Mouse (Mus musculus) cerebellum, adult 18-20 months (tissue): Measurements from ENCODE around the gene Ebf3.

Experiments used
- DNase-seq, 2 experiments: peaks; one replicate each; pipeline ENCODE4 v3.0.0; 2021

Gene Ebf3

GRCm38 (mm10) chr7:137272252-137272651 is 42.0 kb downstream of the Ebf3 start:
- no peak for DNase-seq

- no peak for DNase-seq
Measured at GRCm38 (mm10) chr7:137268452-137269155, 45.6 kb downstream of the Ebf3 start.

GRCm38 (mm10) chr7:137267441-137267840 is 46.8 kb downstream of the Ebf3 start:
- no peak for DNase-seq

DNA sequence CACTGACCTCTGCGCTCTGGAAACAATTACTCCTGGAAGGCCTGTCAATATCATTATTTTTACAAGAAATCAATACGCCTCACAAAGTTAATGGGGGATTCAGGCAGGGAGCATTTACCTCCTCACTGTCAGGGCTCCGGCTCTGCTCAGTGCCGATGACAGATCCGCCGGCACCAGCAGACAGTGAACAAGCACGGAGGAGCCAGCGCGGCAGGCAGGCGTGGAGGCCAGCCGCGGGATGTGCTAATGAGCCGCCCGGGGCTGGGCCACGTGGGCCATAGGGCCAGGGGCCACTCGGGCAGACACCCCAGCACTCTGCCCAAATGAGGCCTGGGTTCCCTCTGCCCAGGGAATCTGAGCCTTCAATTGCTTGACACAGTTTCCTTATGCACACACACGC is 47.7 kb downstream of the Ebf3 start:
- DNase-seq: no peak

- DNase-seq: no peak
Measured at GRCm38 (mm10) chr7:137262330-137262729, 51.9 kb downstream of the Ebf3 start.

DNA sequence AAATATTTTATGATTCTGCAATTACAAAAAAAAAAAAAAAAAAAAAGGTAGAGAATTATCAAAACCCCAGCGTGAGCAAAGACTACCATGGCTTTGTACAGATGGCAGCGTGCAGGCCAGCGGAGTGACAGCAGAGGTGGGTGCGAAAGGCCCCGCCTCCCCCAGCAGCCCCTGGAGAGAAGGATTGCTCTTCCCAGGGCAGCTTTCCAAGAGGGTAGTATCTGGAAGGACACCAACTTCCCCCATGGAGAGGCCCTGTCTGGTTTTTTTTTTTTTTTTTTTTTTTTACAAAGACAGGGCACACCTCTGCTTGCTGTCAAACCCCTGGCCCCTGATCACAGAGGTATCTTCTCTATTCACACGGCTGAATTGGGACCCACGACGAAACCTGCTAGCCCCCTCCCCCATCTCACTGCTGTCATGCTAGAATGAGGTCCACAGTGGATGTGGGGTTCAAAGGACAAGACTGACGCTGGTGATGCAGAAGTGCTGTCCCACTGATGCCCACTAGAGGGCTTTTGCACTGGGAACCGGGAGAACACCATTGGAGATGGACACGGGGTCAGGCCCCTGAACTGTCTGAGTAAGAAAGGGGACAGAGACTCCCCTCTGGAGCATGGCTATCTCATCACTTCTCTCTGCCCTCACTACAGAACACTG is 67.9 kb downstream of the Ebf3 start:
- peak; percentile 51 to 57 for DNase-seq

DNA sequence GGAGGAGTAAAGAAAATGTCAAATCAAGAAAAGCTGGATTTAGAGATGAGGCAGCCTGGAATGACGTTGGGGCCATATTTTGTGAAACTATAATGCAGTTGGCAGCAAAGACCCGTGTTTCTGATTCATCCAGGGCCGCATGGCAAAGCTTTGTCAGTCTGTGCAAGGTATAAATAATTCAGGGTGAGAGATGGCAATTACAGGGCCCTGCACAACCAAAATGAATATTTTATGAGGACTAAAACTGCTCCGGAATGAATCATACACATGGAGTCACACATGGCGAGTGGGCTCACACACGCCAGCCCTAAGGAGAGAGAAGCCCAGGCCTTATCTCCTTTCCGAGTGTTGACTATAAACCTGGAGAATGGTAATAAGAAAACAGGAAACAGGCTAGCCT is 69.4 kb downstream of the Ebf3 start:
- no peak for DNase-seq

GRCm38 (mm10) chr7:137240481-137240880 is 73.8 kb downstream of the Ebf3 start:
- no peak for DNase-seq

- no peak for DNase-seq
Measured at GRCm38 (mm10) chr7:137239542-137240133, 74.6 kb downstream of the Ebf3 start.

GRCm38 (mm10) chr7:137237419-137237818 is 76.8 kb downstream of the Ebf3 start:
- DNase-seq: no peak

DNA sequence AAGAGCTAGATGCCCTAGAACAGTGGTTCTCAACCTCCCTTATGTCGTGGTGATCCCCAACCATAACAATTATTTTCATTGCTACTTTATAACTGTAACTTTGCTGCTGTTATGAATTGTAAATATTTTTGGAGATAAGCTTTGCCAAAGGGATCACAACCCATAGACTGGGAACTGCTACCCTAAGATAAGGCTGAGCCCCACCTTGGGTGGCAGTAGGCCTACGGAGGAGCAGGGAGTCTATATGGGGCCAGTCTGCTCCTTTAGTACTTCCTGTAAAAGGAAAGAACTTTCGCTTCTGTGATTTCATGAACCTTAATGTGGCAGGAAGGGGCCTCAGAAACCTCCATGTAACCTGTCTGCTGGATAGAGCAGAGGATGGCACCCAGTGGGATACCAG is 90.4 kb downstream of the Ebf3 start:
- DNase-seq: no peak

- DNase-seq: no peak
Measured at GRCm38 (mm10) chr7:137222831-137223505, 91.3 kb downstream of the Ebf3 start.

GRCm38 (mm10) chr7:137221599-137221998 is 92.6 kb downstream of the Ebf3 start:
- no peak for DNase-seq

GRCm38 (mm10) chr7:137220436-137220835 is 93.8 kb downstream of the Ebf3 start:
- DNase-seq: no peak

GRCm38 (mm10) chr7:137218706-137219105 is 95.5 kb downstream of the Ebf3 start:
- DNase-seq: no peak

GRCm38 (mm10) chr7:137213444-137213843 is 100.8 kb downstream of the Ebf3 start:
- DNase-seq: no peak

DNA sequence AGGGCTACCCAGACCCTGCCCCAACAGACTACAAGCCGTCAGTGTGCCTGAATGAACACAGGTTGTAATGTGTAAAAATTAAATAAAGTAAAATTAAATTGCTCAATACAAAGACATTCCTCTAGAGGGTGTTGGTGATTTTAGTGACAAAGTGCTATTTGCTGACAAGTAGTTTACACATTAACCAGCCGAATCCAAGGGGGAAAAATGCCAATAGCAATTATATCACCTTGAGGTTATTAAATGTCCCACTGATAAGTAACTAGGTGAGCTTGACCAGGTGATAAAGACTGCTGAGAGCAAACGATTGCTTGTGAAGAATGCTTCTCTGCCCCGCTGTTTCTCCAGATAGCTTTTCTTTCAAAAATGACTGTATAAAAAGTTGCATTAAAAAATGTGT is 102.9 kb downstream of the Ebf3 start:
- no peak for DNase-seq

GRCm38 (mm10) chr7:137209688-137210345 is 104.4 kb downstream of the Ebf3 start:
- no peak for DNase-seq

- DNase-seq: no peak
Measured at GRCm38 (mm10) chr7:137208556-137208955, 105.7 kb downstream of the Ebf3 start.

DNA sequence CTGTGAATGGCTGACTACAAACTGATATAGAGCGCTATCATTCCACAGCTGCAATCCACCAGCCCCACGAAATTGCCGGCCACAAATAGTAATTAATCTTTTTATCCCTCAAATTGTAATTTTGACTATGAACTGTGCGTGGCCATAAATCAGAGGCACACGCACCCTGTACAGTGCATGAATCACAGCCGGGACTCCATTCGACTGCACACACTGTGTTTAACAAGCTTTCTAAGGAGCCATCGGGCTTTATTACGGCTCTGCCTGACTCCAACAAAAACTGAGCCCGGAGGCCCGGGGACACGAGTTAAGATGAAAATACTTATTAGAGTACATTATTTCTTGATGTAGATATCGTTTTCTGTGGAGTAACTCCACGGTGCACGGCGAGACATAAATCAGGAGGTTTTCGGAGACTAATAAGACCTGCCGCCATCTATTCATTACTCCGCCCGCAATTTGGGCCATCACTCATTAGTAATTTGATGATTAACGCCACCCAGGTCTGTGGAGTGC is 107.4 kb downstream of the Ebf3 start:
- DNase-seq: no peak

DNA sequence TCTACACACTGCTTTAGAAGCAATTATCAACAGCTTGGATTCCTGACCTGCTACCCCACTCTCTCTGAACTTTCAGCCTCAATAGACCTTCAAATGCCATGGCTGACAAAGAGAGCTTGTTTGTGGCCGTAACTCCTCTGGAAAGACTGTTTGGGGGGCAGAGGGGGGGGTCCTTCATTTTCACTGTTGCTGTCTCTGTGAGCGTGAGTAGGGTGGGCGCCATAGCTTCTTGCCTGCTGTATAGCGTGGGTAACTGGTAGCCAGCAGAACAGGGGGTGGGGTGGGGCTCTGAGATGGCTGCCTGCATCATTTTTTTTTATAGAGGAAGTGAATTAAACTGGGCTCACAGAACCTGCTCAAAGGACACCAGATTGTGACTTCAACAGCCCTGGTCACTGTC is 114.7 kb downstream of the Ebf3 start:
- DNase-seq: no peak

GRCm38 (mm10) chr7:137198921-137199320 is 115.3 kb downstream of the Ebf3 start:
- DNase-seq: no peak
